Mouse (Mus musculus) heart, adult 2 months (tissue): Measurements from ENCODE around the gene Lrrc45.

Experiments used
- CTCF ChIP-seq: fragments of 200-600 bp; IDR thresholded peaks from 2 replicates; pipeline ENCODE4 v1.8.1; 2022; ENCODE audit warnings: antibody characterized with exemption, mild to moderate bottlenecking, moderate library complexity
- POLR2A ChIP-seq: fragments of 200-500 bp; IDR thresholded peaks from 2 replicates; pipeline ENCODE4 v1.6.1; 2011; ENCODE audit warnings: mild to moderate bottlenecking, low read depth, low read length, control low read depth; ENCODE audit not compliant: insufficient read depth

- no peak for TF ChIP-seq CTCF
- TF ChIP-seq POLR2A = no peak
Observed at GRCm38 (mm10) chr11:120715131-120715530, 1.4 kb downstream of the Lrrc45 start.
